Mouse (Mus musculus): ENCODE measurements around the gene Chst4. TPM values are rescaled to one million over a fixed set of nuclear protein-coding genes. Genes with fewer than 3 reads are reported as not detected.

Gene Chst4
- total RNA-seq, 1 experiment from 2014 or later: not detected

- no peak for ATAC-seq (replicated peaks; ENCODE audit: insufficient number of reproducible peaks, low FRiP score, low TSS enrichment, poor library complexity, severe bottlenecking)
Observed at GRCm38 (mm10) chr8:110008995-110009446, 30.5 kb downstream of the Chst4 start.

DNA sequence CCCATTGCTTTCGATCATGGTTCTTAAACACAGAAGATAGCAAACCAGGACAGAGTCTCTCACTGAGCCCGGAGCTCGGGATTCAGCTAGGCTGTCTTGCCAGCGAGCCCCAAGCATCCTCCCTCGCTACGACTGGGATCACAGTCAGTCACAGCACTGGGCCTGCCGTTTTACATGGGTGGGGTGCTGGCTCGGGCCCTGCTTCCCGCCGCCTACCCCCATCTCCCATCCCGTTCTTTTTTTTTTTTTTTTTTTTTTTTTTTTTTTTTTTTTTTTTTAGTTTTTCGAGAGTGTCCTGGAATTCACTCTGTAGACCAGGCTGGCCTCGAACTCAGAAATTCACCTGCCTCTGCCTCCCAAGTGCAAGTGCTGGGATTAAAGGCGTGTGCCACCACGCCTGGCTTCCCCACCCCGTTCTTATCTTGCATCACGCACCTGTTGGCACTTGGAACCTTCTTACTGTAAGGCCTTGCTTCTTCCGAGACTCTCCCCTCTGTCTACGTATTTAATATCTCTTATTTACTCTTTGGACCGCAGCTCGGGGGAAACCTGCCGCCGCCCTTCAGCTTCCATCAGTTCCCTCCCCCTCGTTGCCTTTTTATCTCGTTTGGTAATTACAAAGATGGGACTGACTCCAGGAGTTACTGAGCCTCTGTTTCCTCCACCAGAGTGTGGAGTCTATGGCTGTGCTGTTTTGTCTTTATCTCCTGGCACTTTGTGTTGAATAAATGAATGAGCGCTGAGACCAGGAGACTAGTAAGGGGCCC is 31.1 kb downstream of the Chst4 start:
- no peak for ATAC-seq (replicated peaks; ENCODE audit: insufficient number of reproducible peaks, low FRiP score, low TSS enrichment, poor library complexity, severe bottlenecking)

GRCm38 (mm10) chr8:110006312-110007023 is 33.1 kb downstream of the Chst4 start:
- ATAC-seq (replicated peaks; ENCODE audit: insufficient number of reproducible peaks, low FRiP score, low TSS enrichment, poor library complexity, severe bottlenecking): no peak

GRCm38 (mm10) chr8:110004300-110004699 is 35.2 kb downstream of the Chst4 start:
- ATAC-seq (replicated peaks; ENCODE audit: insufficient number of reproducible peaks, low FRiP score, low TSS enrichment, poor library complexity, severe bottlenecking): no peak

- no peak for ATAC-seq (replicated peaks; ENCODE audit: insufficient number of reproducible peaks, low FRiP score, low TSS enrichment, poor library complexity, severe bottlenecking)
Observed at GRCm38 (mm10) chr8:110002953-110003352, 36.6 kb downstream of the Chst4 start.

GRCm38 (mm10) chr8:109999974-110000373 is 39.6 kb downstream of the Chst4 start:
- no peak for ATAC-seq (replicated peaks; ENCODE audit: insufficient number of reproducible peaks, low FRiP score, low TSS enrichment, poor library complexity, severe bottlenecking)

GRCm38 (mm10) chr8:109998066-109998465 is 41.5 kb downstream of the Chst4 start:
- no peak for ATAC-seq (replicated peaks; ENCODE audit: insufficient number of reproducible peaks, low FRiP score, low TSS enrichment, poor library complexity, severe bottlenecking)

DNA sequence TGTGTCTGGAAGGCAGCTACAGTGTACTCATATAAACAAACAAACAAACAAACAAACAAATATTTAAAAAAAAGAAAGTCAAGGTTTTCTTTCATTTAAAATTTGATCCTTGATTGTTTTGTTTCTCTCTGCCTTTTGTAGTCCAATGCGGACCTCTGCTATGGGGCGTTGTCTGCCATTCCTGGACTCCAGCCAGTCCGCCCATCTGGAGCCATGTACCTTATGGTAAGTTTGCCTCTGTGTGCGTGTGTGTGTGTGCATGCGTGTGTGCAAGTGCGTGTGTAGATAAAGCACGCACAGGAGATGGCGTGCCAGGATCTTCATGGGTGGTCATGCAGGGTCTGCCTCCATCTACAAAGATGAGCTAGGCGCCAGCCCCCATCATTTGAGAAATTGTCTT is 42.2 kb downstream of the Chst4 start:
- ATAC-seq (replicated peaks; ENCODE audit: insufficient number of reproducible peaks, low FRiP score, low TSS enrichment, poor library complexity, severe bottlenecking): no peak

DNA sequence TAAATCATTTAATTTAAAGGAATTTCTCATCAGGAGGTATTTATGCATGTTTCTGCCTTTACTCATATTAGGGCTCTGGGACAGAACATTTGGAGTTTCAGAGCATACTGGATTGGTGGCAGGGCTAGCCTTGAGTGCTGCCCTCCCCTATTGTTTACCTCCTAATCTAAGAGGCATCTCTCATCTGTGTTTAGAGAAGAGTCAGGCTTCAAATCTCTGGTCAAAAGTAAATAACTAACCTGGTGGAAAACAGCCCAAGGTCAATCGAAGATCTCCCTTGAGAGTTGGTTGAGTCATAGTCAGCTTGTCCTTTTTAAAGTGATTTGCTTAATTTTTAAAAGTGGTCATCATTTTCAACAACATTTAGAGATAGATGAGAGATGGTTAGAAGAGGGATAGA is 46.6 kb downstream of the Chst4 start:
- no peak for ATAC-seq (replicated peaks; ENCODE audit: insufficient number of reproducible peaks, low FRiP score, low TSS enrichment, poor library complexity, severe bottlenecking)

GRCm38 (mm10) chr8:109992166-109992565 is 47.4 kb downstream of the Chst4 start:
- ATAC-seq (replicated peaks; ENCODE audit: insufficient number of reproducible peaks, low FRiP score, low TSS enrichment, poor library complexity, severe bottlenecking): no peak

GRCm38 (mm10) chr8:109990224-109990623 is 49.3 kb downstream of the Chst4 start, which contains the start of gene Tat:
Gene Tat (plus strand): TSS chr8:109990437.
- no peak for ATAC-seq (replicated peaks; ENCODE audit: insufficient number of reproducible peaks, low FRiP score, low TSS enrichment, poor library complexity, severe bottlenecking)

DNA sequence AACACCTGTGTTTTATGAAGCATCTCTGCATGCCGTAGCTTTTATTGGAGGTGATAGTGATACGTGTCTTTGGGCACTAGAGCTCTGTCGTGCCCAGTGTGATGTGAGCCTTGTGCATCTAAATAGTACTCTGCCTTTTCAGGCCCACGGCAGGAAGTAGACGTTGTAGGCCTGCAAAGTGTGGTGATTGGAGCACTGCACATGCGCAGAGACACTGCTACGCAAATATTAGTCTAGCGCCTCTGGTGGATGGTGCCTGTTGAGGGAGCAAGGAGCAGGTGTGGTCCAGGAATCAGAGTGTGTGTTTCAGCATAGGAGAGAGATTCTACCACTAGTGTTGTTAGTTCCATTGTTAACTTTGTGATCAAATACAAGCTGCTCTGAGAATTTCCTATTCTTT is 50.4 kb downstream of the Chst4 start:
- no peak for ATAC-seq (replicated peaks; ENCODE audit: insufficient number of reproducible peaks, low FRiP score, low TSS enrichment, poor library complexity, severe bottlenecking)

- ATAC-seq (replicated peaks; ENCODE audit: insufficient number of reproducible peaks, low FRiP score, low TSS enrichment, poor library complexity, severe bottlenecking): no peak
Observed at GRCm38 (mm10) chr8:109987776-109988175, 51.8 kb downstream of the Chst4 start.

DNA sequence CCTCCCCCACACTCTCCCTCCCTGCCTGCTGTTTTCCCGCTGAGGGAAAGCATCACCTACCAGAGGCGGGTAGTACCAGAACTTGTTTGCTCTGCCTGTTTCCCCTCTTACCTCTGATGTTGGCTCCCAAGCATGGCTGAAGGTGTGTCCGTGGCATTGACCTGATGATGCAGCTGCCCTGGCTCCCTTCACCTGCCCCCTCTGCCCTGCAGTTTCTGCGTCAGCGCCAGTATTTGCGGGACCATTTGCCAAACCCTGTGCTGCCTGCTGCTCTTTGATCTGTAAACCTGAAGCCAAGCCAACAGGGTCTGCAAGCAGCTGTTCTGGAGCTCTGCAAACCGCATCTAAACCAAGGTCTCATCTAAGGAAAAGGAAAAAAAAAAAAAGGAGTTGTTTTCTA is 53.2 kb downstream of the Chst4 start:
- ATAC-seq (replicated peaks; ENCODE audit: insufficient number of reproducible peaks, low FRiP score, low TSS enrichment, poor library complexity, severe bottlenecking): no peak

- no peak for ATAC-seq (replicated peaks; ENCODE audit: insufficient number of reproducible peaks, low FRiP score, low TSS enrichment, poor library complexity, severe bottlenecking)
Observed at GRCm38 (mm10) chr8:109983944-109984343, 55.6 kb downstream of the Chst4 start.

GRCm38 (mm10) chr8:109982386-109983105 is 57.0 kb downstream of the Chst4 start:
- ATAC-seq (replicated peaks; ENCODE audit: insufficient number of reproducible peaks, low FRiP score, low TSS enrichment, poor library complexity, severe bottlenecking): no peak

- ATAC-seq (replicated peaks; ENCODE audit: insufficient number of reproducible peaks, low FRiP score, low TSS enrichment, poor library complexity, severe bottlenecking): no peak
Observed at GRCm38 (mm10) chr8:109979339-109979738, 60.2 kb downstream of the Chst4 start.
